Mouse (Mus musculus): Measurements from ENCODE around the gene Styx. TPM values are rescaled to one million over a fixed set of nuclear protein-coding genes. Genes with fewer than 3 reads are reported as not detected.

Styx gene
- polyA plus RNA-seq (2016; fragmentation: Nextera tagmentation; extraction: Ambion mirVana), result 46.8 and 50.2 TPM in 2 replicates

GRCm38 (mm10) chr14:45350931-45351859 lies at the start of gene Styx:
Styx (plus strand) TSS chr14:45351093.
- peak; percentile 99 for ATAC-seq (ENCODE audit: low FRiP score, low read depth)
- under 1% methylated on average over 71 of the region's 93 CpGs for WGBS
- peak within 1 kb of the TSS; percentile 75 for H3K4me2 ChIP-seq (replicated peaks)
- peaks cover 9% of the 10 kb centered on the region for H3K4me1 ChIP-seq
- H3K9ac ChIP-seq (replicated peaks), result peak within 1 kb of the TSS; percentile 77
- H3K36me3 ChIP-seq, result peaks cover 21% of the 10 kb centered on the region
- H3K27me3 ChIP-seq, result no peaks in the 10 kb centered on the region
- H3K27ac ChIP-seq (replicated peaks), result peak within 1 kb of the TSS; percentile 77
- H3K4me3 ChIP-seq, result peak within 1 kb of the TSS; percentile 77
- H3K9me3 ChIP-seq, result no peaks in the 10 kb centered on the region

DNA sequence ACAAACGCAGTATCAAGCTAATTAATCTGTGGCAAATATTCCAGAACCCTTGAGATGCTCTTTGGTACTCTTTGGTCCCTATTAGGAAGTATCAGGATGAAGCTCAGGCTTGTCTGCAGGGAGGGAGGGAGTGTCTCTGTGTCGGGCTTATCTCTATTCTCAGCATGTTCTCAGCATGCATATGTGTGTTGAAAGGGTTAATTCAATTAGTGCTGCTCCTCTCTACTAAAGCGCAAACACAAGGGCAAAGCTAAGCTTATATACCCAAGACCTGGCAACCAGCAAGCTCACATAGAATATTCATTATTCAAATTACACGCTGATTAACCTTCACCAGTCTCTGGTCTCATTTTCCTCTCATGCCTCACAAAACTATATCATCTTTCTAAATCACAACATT lies 47.0 kb upstream of the Styx start:
- H3K27me3 ChIP-seq, result no peaks in the 10 kb centered on the region
- no peaks in the 10 kb centered on the region for H3K9me3 ChIP-seq
- peaks cover 34% of the 10 kb centered on the region for H3K36me3 ChIP-seq
- H3K4me1 ChIP-seq, result 0 out of 2 replicates have a peak, but pooled peaks cover 2% of the 10 kb centered on the region
- H3K9ac ChIP-seq (replicated peaks), result no peak overlapping the region
- no peak overlapping the region for H3K27ac ChIP-seq (replicated peaks)
- H3K4me2 ChIP-seq (replicated peaks), result no peak overlapping the region
- 37% methylated on average over 4 of the region's 4 CpGs for WGBS
- ATAC-seq (ENCODE audit: low FRiP score, low read depth), result peak; percentile 89
- H3K4me3 ChIP-seq, result no peak overlapping the region

GRCm38 (mm10) chr14:45304389-45304788 lies 46.5 kb upstream of the Styx start:
- H3K27me3 ChIP-seq, result no peaks in the 10 kb centered on the region
- ATAC-seq (ENCODE audit: low FRiP score, low read depth), result peak; percentile 78
- 61% methylated on average over 4 of the region's 4 CpGs for WGBS

DNA sequence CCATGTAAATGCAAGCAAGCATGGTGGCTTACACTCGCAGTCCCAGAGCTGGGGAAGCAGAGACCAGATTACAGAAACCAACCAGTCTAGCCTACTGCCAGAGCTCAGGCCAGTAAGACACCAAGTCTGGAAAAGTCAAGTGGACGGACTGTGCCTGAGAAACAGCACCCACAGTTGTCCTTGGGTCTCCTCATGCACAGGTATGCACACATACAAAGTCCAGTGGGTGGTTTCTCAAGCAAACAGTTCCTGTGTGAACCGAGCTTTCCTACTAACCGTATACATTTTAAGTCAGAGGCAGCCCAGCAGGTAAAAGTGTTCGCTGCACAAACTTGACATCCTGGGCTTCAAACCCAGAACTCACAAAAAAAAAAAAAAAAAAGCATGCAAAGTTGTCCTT lies 45.0 kb upstream of the Styx start:
- Histone ChIP-seq H3K27me3 (no peaks in the 10 kb centered on the region), H3K9me3 (no peaks in the 10 kb centered on the region), H3K36me3 (peaks cover 16% of the 10 kb centered on the region), H3K9ac (replicated peaks) (no peak overlapping the region), H3K4me2 (replicated peaks) (no peak overlapping the region), H3K4me1 (0 out of 2 replicates have a peak, but pooled peaks cover 2% of the 10 kb centered on the region), H3K27ac (replicated peaks) (no peak overlapping the region), H3K4me3 (no peak overlapping the region)
- no peak for ATAC-seq (ENCODE audit: low FRiP score, low read depth)
- WGBS, result 88% methylated on average over 5 of the region's 5 CpGs

More at GRCm38 (mm10) chr14:45304389-45304788, 46.5 kb upstream of the Styx start:
- H3K36me3 ChIP-seq, result peaks cover 29% of the 10 kb centered on the region
- H3K9ac ChIP-seq (replicated peaks), result no peak overlapping the region
- H3K4me2 ChIP-seq (replicated peaks), result no peak overlapping the region
- no peaks in the 10 kb centered on the region for H3K9me3 ChIP-seq
- no peak overlapping the region for H3K4me3 ChIP-seq
- 0 out of 2 replicates have a peak, but pooled peaks cover 2% of the 10 kb centered on the region for H3K4me1 ChIP-seq
- H3K27ac ChIP-seq (replicated peaks), result no peak overlapping the region

DNA sequence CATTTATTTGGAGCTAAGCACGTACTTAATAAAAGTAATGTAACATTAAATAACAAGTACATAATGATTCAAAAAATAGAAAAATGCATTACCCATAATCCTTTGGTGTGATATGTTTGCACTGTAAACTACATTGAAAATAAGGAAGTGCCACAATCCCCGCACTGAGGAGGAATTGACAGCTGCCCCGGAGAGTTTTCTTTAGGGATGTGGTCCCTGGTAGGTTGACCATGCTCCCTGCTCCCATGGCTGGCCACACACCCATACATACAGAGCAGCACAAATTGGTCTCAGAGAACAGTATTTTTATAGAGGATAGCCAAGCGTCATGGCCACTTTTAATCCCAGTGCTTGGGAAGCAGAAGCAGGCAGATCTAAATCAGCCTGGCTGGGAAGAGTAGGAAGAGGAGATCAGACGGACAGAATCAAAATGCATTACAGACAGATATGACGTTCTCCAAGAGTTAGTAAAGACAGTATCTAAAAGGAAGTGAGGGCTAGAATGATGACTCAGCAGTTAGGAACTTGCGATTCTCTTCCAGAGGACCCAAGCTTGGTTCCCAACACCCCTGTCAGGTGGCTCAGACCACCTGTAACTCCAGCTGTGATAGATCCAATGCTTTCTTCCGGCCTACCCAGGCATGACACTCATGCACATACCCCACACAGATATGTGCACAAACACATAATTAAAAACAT lies 43.1 kb upstream of the Styx start:
- WGBS, result 89% methylated on average over 8 of the region's 8 CpGs
- Histone ChIP-seq H3K36me3 (0 out of 2 replicates have a peak, but pooled peaks cover 3% of the 10 kb centered on the region), H3K9ac (replicated peaks) (no peak overlapping the region), H3K4me3 (no peak overlapping the region), H3K4me2 (replicated peaks) (no peak overlapping the region), H3K4me1 (0 out of 2 replicates have a peak, but pooled peaks cover 2% of the 10 kb centered on the region), H3K27me3 (no peaks in the 10 kb centered on the region), H3K27ac (replicated peaks) (no peak overlapping the region), H3K9me3 (no peaks in the 10 kb centered on the region)
- no peak for ATAC-seq (ENCODE audit: low FRiP score, low read depth)

- H3K9ac ChIP-seq (replicated peaks), result no peak overlapping the region
- H3K4me1 ChIP-seq, result no peaks in the 10 kb centered on the region
- H3K4me3 ChIP-seq, result no peak overlapping the region
- no peaks in the 10 kb centered on the region for H3K27me3 ChIP-seq
- no peaks in the 10 kb centered on the region for H3K36me3 ChIP-seq
- H3K27ac ChIP-seq (replicated peaks), result no peak overlapping the region
- no peak for ATAC-seq (ENCODE audit: low FRiP score, low read depth)
- 92% methylated on average over 13 of the region's 13 CpGs for WGBS
- H3K4me2 ChIP-seq (replicated peaks), result no peak overlapping the region
- H3K9me3 ChIP-seq, result no peaks in the 10 kb centered on the region
Measured at GRCm38 (mm10) chr14:45309646-45310045, 41.2 kb upstream of the Styx start.

- Histone ChIP-seq H3K4me1 (no peaks in the 10 kb centered on the region), H3K4me2 (replicated peaks) (no peak overlapping the region), H3K9me3 (no peaks in the 10 kb centered on the region), H3K36me3 (no peaks in the 10 kb centered on the region), H3K9ac (replicated peaks) (no peak overlapping the region), H3K27ac (replicated peaks) (no peak overlapping the region), H3K27me3 (no peaks in the 10 kb centered on the region), H3K4me3 (no peak overlapping the region)
- ATAC-seq (ENCODE audit: low FRiP score, low read depth), result no peak
- WGBS, result 92% methylated on average over 14 of the region's 14 CpGs
Measured at GRCm38 (mm10) chr14:45310101-45310500, 40.8 kb upstream of the Styx start.

DNA sequence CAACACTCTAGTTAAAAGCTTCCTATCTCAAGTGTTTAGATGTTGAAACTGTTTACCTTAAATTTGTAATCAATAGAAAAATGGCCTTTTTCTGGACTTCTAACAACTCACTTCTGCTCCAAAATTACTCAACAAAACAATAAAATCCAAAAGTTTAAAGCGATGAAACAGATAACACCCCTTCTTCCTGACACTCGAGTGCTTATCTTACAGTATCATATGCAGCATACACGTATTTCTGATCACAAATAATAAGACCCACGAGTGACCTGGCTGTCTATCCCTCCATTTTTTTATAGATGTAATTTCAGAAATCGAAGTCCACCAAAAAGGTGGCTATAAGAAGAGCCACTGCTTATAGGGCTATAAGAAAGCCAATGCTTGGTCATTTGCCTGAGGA lies 34.0 kb upstream of the Styx start:
- Histone ChIP-seq H3K27me3 (0 out of 2 replicates have a peak, but pooled peaks cover 4% of the 10 kb centered on the region), H3K36me3 (no peaks in the 10 kb centered on the region), H3K4me1 (peaks cover 7% of the 10 kb centered on the region), H3K27ac (replicated peaks) (no peak overlapping the region), H3K4me3 (peak overlapping the region; percentile 89), H3K4me2 (replicated peaks) (peak overlapping the region; percentile 74), H3K9me3 (no peaks in the 10 kb centered on the region), H3K9ac (replicated peaks) (no peak overlapping the region)
- no peak for ATAC-seq (ENCODE audit: low FRiP score, low read depth)
- 82% methylated on average over 5 of the region's 5 CpGs for WGBS

- Histone ChIP-seq H3K36me3 (no peaks in the 10 kb centered on the region), H3K4me2 (replicated peaks) (peak overlapping the region; percentile 74), H3K4me3 (peak overlapping the region; percentile 89), H3K4me1 (peaks cover 7% of the 10 kb centered on the region), H3K27ac (replicated peaks) (peak overlapping the region; percentile 88), H3K9me3 (no peaks in the 10 kb centered on the region), H3K9ac (replicated peaks) (peak overlapping the region; percentile 92), H3K27me3 (0 out of 2 replicates have a peak, but pooled peaks cover 4% of the 10 kb centered on the region)
- under 1% methylated on average over 38 of the region's 38 CpGs for WGBS
- ATAC-seq (ENCODE audit: low FRiP score, low read depth), result no peak
Measured at GRCm38 (mm10) chr14:45317921-45318411, 32.9 kb upstream of the Styx start.

GRCm38 (mm10) chr14:45318426-45319236 lies 32.3 kb upstream of the Styx start, which contains the start of gene Ero1l:
Ero1l (minus strand) TSS chr14:45318771.
- H3K9ac ChIP-seq (replicated peaks), result peak within 1 kb of the TSS; percentile 92
- WGBS, result 3% methylated on average over 43 of the region's 74 CpGs

GRCm38 (mm10) chr14:45319237-45319610 lies 31.7 kb upstream of the Styx start:
- Histone ChIP-seq H3K36me3 (no peaks in the 10 kb centered on the region), H3K4me2 (replicated peaks) (peak overlapping the region; percentile 74), H3K27ac (replicated peaks) (peak overlapping the region; percentile 88; the same call in 1 of the 2 replicates), H3K9ac (replicated peaks) (no peak overlapping the region), H3K27me3 (0 out of 2 replicates have a peak, but pooled peaks cover 4% of the 10 kb centered on the region), H3K9me3 (no peaks in the 10 kb centered on the region), H3K4me3 (no peak overlapping the region), H3K4me1 (peaks cover 7% of the 10 kb centered on the region)
- ATAC-seq (ENCODE audit: low FRiP score, low read depth), result no peak
- WGBS, result 69% methylated on average over 3 of the region's 3 CpGs

More at GRCm38 (mm10) chr14:45318426-45319236, 32.3 kb upstream of the Styx start, which contains the start of gene Ero1l:
- Histone ChIP-seq H3K36me3 (no peaks in the 10 kb centered on the region), H3K4me2 (replicated peaks) (peak within 1 kb of the TSS; percentile 74), H3K4me1 (peaks cover 7% of the 10 kb centered on the region), H3K27me3 (0 out of 2 replicates have a peak, but pooled peaks cover 4% of the 10 kb centered on the region), H3K9me3 (no peaks in the 10 kb centered on the region), H3K27ac (replicated peaks) (peak within 1 kb of the TSS; percentile 88), H3K4me3 (peak within 1 kb of the TSS; percentile 89)
- ATAC-seq (ENCODE audit: low FRiP score, low read depth), result peak; percentile 97
